Mouse (Mus musculus) lung, postnatal 0 days (tissue): ENCODE results near the gene Mycl. TPM values are rescaled to one million over a fixed set of nuclear protein-coding genes. Genes with fewer than 3 reads are reported as not detected.
A peak's percentile ranks its signal among the peaks of the same experiment; 100 is the strongest.

Experiments
- ATAC-seq: fragments of 200-750 bp; cut with Nextera tagmentation; 2 replicates; pipeline ENCODE4 v1.8.0; 2017; ENCODE audit warnings: moderate library complexity
- DNase-seq: peaks from one replicate; pipeline ENCODE4 v3.0.0-alpha.2; 2016; ENCODE audit warnings: low spot score
- H3K27ac ChIP-seq: fragments of 300-500 bp; sonication (generic); 2 replicates; pipeline ENCODE4 v1.5.1; 2014; ENCODE audit warnings: antibody characterized with exemption, mild to moderate bottlenecking, low read length, mixed read lengths
- H3K27me3 ChIP-seq: fragments of 300-500 bp; sonication (generic); replicated peaks from 2 replicates; pipeline ENCODE4 v1.6.1; 2014; ENCODE audit warnings: low read length, mixed read lengths; ENCODE audit not compliant: insufficient read depth
- H3K36me3 ChIP-seq: fragments of 300-500 bp; sonication (generic); 2 replicates; pipeline ENCODE4 v1.6.1; 2014; ENCODE audit warnings: low read length, mixed read lengths; ENCODE audit not compliant: insufficient read depth
- H3K4me1 ChIP-seq: fragments of 300-500 bp; sonication (generic); 2 replicates; pipeline ENCODE4 v1.6.1; 2014; ENCODE audit warnings: antibody characterized with exemption, low read depth, low read length, mixed read lengths; ENCODE audit not compliant: insufficient read depth
- H3K4me2 ChIP-seq: fragments of 300-500 bp; sonication (generic); replicated peaks from 2 replicates; pipeline ENCODE4 v1.6.1; 2014; ENCODE audit warnings: low read depth, mild to moderate bottlenecking, low read length, moderate library complexity, mixed read lengths
- H3K4me3 ChIP-seq: fragments of 300-500 bp; sonication (generic); 2 replicates; pipeline ENCODE4 v1.5.1; 2014; ENCODE audit warnings: low read depth, low read length
- H3K9ac ChIP-seq: fragments of 300-500 bp; sonication (generic); replicated peaks from 2 replicates; pipeline ENCODE4 v1.6.1; 2014; ENCODE audit warnings: low read depth, mild to moderate bottlenecking
- H3K9me3 ChIP-seq: fragments of 300-500 bp; sonication (generic); 2 replicates; pipeline ENCODE4 v1.6.1; 2016; ENCODE audit warnings: low read length, mixed read lengths
- CTCF ChIP-seq: IDR thresholded peaks from 2 replicates; pipeline ENCODE4 v1.5.1; 2016; ENCODE audit warnings: antibody characterized with exemption, mild to moderate bottlenecking
- EP300 ChIP-seq: IDR thresholded peaks from 2 replicates; pipeline ENCODE4 v1.6.1; 2016; ENCODE audit warnings: antibody characterized with exemption, mild to moderate bottlenecking, control low read depth
- WGBS: fragments of 180-500 bp; shearing (Covaris S2); extraction: QIAGEN DNeasy Blood & Tissue Kit; methylation state at CpG from one replicate; pipeline ENCODE4 v1.1.7; 2014; 5-methylcytosine and 5-hydroxymethylcytosine counted together
- polyA plus RNA-seq: library from polyadenylated mRNA; unstranded; fragments of >200 nt; fragmentation: Nextera tagmentation; extraction: Ambion mirVana; gene quantifications from 2 replicates; pipeline ENCODE4 v1.2.1, GENCODE M21; 2015

Mycl gene
- polyA plus RNA-seq, 1 experiment from 2014 or later, result 6.0 TPM

- ATAC-seq (peak; percentile 8; the same call in 1 of the 2 replicates), DNase-seq (peak; percentile 19)
- H3K27me3 ChIP-seq, result peaks cover 3% of the 10 kb centered on the region; the same call in 1 of the 2 replicates
- peaks cover 6% of the 10 kb centered on the region; the same call in 1 of the 2 replicates for H3K4me1 ChIP-seq
- no peaks in the 10 kb centered on the region for H3K9me3 ChIP-seq
- H3K27ac ChIP-seq, result no peak overlapping the region
- WGBS, result under 1% methylated on average over 29 of the region's 32 CpGs
- TF ChIP-seq EP300 (no peak), CTCF (no peak)
- H3K36me3 ChIP-seq, result no peaks in the 10 kb centered on the region
- peak overlapping the region; percentile 70 for H3K4me3 ChIP-seq
- H3K9ac ChIP-seq, result peak overlapping the region; percentile 23
- H3K4me2 ChIP-seq, result peak overlapping the region; percentile 100
Measured at GRCm38 (mm10) chr4:122996221-122996617, 767 bp downstream of the Mycl start.

GRCm38 (mm10) chr4:122996618-122997381 is 1.3 kb downstream of the Mycl start:
- Histone ChIP-seq H3K9ac (peak overlapping the region; percentile 23; the same call in 1 of the 2 replicates), H3K9me3 (no peaks in the 10 kb centered on the region), H3K27me3 (peaks cover 3% of the 10 kb centered on the region; the same call in 1 of the 2 replicates), H3K4me1 (peaks cover 6% of the 10 kb centered on the region; the same call in 1 of the 2 replicates), H3K4me3 (peak overlapping the region; percentile 70), H3K36me3 (no peaks in the 10 kb centered on the region), H3K27ac (no peak overlapping the region), H3K4me2 (peak overlapping the region; percentile 100)
- TF ChIP-seq CTCF (peak; percentile 55), EP300 (no peak)
- DNase-seq, result peak; percentile 73
- under 1% methylated on average over 39 of the region's 47 CpGs for WGBS
- ATAC-seq, result peak; percentile 41

- H3K4me2 ChIP-seq, result no peak overlapping the region
- 31% methylated on average over 12 of the region's 12 CpGs for WGBS
- H3K9ac ChIP-seq, result no peak overlapping the region
- peaks cover 3% of the 10 kb centered on the region; the same call in 1 of the 2 replicates for H3K27me3 ChIP-seq
- TF ChIP-seq EP300, result no peak
- TF ChIP-seq CTCF, result no peak
- H3K27ac ChIP-seq, result no peak overlapping the region
- H3K4me1 ChIP-seq, result peaks cover 6% of the 10 kb centered on the region; the same call in 1 of the 2 replicates
- no peaks in the 10 kb centered on the region for H3K36me3 ChIP-seq
- DNase-seq, result peak; percentile 30
- no peak for ATAC-seq
- H3K4me3 ChIP-seq, result no peak overlapping the region
- no peaks in the 10 kb centered on the region for H3K9me3 ChIP-seq
Measured at GRCm38 (mm10) chr4:122998537-122999262, 3.2 kb downstream of the Mycl start.

- Histone ChIP-seq H3K4me2 (no peak overlapping the region), H3K4me1 (peaks cover 6% of the 10 kb centered on the region; the same call in 1 of the 2 replicates), H3K27me3 (peaks cover 3% of the 10 kb centered on the region; the same call in 1 of the 2 replicates), H3K4me3 (no peak overlapping the region), H3K27ac (no peak overlapping the region), H3K9me3 (no peaks in the 10 kb centered on the region), H3K9ac (no peak overlapping the region), H3K36me3 (no peaks in the 10 kb centered on the region)
- no peak for TF ChIP-seq EP300
- no peak for TF ChIP-seq CTCF
- ATAC-seq (no peak), DNase-seq (no peak)
- WGBS, result 30% methylated on average over 4 of the region's 4 CpGs
Measured at GRCm38 (mm10) chr4:122999263-122999691, 3.8 kb downstream of the Mycl start.

GRCm38 (mm10) chr4:123000130-123000529 is 4.7 kb downstream of the Mycl start:
- ATAC-seq, result no peak
- Histone ChIP-seq H3K27me3 (no peaks in the 10 kb centered on the region; the same call in 1 of the 2 replicates), H3K27ac (no peak overlapping the region), H3K4me3 (no peak overlapping the region), H3K9ac (no peak overlapping the region), H3K4me1 (peaks cover 6% of the 10 kb centered on the region; the same call in 1 of the 2 replicates), H3K9me3 (no peaks in the 10 kb centered on the region), H3K4me2 (no peak overlapping the region), H3K36me3 (no peaks in the 10 kb centered on the region)
- DNase-seq, result no peak
- 81% methylated on average over 14 of the region's 14 CpGs for WGBS
- TF ChIP-seq EP300, result no peak
- TF ChIP-seq CTCF, result no peak
